Mouse (Mus musculus) spleen, adult 10 weeks (tissue): ENCODE data around the gene Olfr1388. TPM values are rescaled to one million over a fixed set of nuclear protein-coding genes. Genes with fewer than 3 reads are reported as not detected.

Source experiments
- polyA plus RNA-seq: library from polyadenylated mRNA; stranded (reverse); fragments of 350-450 nt; fragmentation: Illumina TruSeq; extraction: RNeasy Lipid Tissue Mini Kit (QIAGEN cat#74804); gene quantifications from one replicate; pipeline ENCODE4 v1.2.3, GENCODE M21; 2015; ENCODE audit warnings: low replicate concordance; ENCODE audit not compliant: insufficient read depth

Olfr1388 gene
- polyA plus RNA-seq, result 0.43 TPM

GRCm38 (mm10) chr11:49436411-49436810, at the start of gene Olfr1388:
Gene Olfr1388, plus strand, starts transcription at chr11:49436624.

GRCm38 (mm10) chr11:49422767-49423166, 13.7 kb upstream of the Olfr1388 start, which contains the start of gene Olfr1389:
Gene Olfr1389, plus strand, starts transcription at chr11:49423067.

GRCm38 (mm10) chr11:49455043-49455442, 18.6 kb downstream of the Olfr1388 start, which contains the start of gene Olfr1387:
Gene Olfr1387, plus strand, starts transcription at chr11:49455343.

GRCm38 (mm10) chr11:49464746-49465145, 28.3 kb downstream of the Olfr1388 start, which contains the start of gene Olfr1386:
Gene Olfr1386, plus strand, starts transcription at chr11:49465046.

GRCm38 (mm10) chr11:49488770-49489169, 52.3 kb downstream of the Olfr1388 start, which contains the start of gene Olfr1385:
Gene Olfr1385, plus strand, starts transcription at chr11:49489070.

Other genes with a start within 250 kb of the Olfr1388 start
- 7.4 TPM for gene Btnl9, start 249.5 kb upstream of the Olfr1388 start, polyA plus RNA-seq
- 103 TPM for gene Zfp62, start 233.3 kb upstream of the Olfr1388 start, polyA plus RNA-seq
- gene Mgat1, start 192.4 kb upstream of the Olfr1388 start, polyA plus RNA-seq, result 120 TPM
- gene Olfr1393, start 158.3 kb upstream of the Olfr1388 start, polyA plus RNA-seq, result 0.17 TPM
- 0.17 TPM for gene Olfr1392, start 151.3 kb upstream of the Olfr1388 start, polyA plus RNA-seq
- gene Olfr10, start 131.9 kb upstream of the Olfr1388 start, polyA plus RNA-seq, result not detected
- not detected for gene Olfr1391, start 113.9 kb upstream of the Olfr1388 start, polyA plus RNA-seq
- not detected for gene Olfr1390, start 101.4 kb upstream of the Olfr1388 start, polyA plus RNA-seq
- not detected for gene Olfr1389, start 13.6 kb upstream of the Olfr1388 start, polyA plus RNA-seq
- not detected for gene Olfr1387, start 18.7 kb downstream of the Olfr1388 start, polyA plus RNA-seq
- gene Olfr1386, start 28.4 kb downstream of the Olfr1388 start, polyA plus RNA-seq, result not detected
- not detected for gene Olfr1385, start 52.4 kb downstream of the Olfr1388 start, polyA plus RNA-seq
- gene Olfr1384, start 70.1 kb downstream of the Olfr1388 start, polyA plus RNA-seq, result not detected
- not detected for gene Olfr1383, start 83.0 kb downstream of the Olfr1388 start, polyA plus RNA-seq
- gene Olfr1382, start 91.6 kb downstream of the Olfr1388 start, polyA plus RNA-seq, result not detected
- gene Olfr1381, start 106.8 kb downstream of the Olfr1388 start, polyA plus RNA-seq, result not detected
- not detected for gene Olfr1380, start 120.3 kb downstream of the Olfr1388 start, polyA plus RNA-seq
- 3.9 TPM for gene Flt4, start 172.6 kb downstream of the Olfr1388 start, polyA plus RNA-seq
- not detected for gene Scgb3a1, start 227.0 kb downstream of the Olfr1388 start, polyA plus RNA-seq